Mouse (Mus musculus): ENCODE data around the gene Cfap65. TPM values are rescaled to one million over a fixed set of nuclear protein-coding genes. Genes with fewer than 3 reads are reported as not detected.

Gene Cfap65
- total RNA-seq, 4 experiments from 2014 or later = 3.3 to 4.6 (median 3.6) TPM

GRCm38 (mm10) chr1:74882828-74883227 lies 52.6 kb downstream of the Cfap65 start:
- no peak for DNase-seq (ENCODE audit: low spot score in 2 of 2)

- no peak for DNase-seq (ENCODE audit: low spot score in 2 of 2)
These were observed 53.2 kb downstream of the Cfap65 start for GRCm38 (mm10) chr1:74882055-74882734.

DNA sequence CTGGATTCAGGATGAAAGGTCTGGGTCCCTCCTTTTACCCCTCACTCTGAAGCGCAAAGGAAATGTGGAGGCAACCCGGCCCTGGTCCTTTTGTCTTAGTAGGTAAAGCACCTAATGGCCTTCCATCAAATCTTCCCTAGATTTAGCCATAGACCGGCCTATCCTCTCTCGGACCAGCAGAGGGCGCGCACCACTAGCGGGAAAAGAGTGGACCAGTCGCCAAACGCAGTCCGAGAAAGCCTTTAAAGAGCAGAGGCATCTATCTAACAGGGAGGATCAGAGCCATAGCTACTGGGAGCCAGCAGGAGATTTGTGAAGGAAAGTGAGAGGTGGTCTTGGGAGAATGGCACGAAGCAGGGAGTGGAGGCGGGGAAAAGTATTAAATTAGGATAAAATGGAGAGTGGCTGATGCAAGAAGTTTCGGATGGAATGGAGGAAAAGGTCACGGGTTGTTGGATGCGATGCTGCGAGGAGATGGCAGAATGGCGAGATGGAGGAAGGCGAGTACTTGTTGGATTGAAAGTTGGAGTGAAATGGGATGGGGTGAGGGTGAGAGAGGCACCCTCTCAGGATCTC lies 54.5 kb downstream of the Cfap65 start:
- DNase-seq (ENCODE audit: low spot score in 2 of 2) = peak; percentile 44 to 63

- DNase-seq (ENCODE audit: low spot score in 2 of 2) = no peak
These were observed 58.2 kb downstream of the Cfap65 start for GRCm38 (mm10) chr1:74877199-74877598.

DNA sequence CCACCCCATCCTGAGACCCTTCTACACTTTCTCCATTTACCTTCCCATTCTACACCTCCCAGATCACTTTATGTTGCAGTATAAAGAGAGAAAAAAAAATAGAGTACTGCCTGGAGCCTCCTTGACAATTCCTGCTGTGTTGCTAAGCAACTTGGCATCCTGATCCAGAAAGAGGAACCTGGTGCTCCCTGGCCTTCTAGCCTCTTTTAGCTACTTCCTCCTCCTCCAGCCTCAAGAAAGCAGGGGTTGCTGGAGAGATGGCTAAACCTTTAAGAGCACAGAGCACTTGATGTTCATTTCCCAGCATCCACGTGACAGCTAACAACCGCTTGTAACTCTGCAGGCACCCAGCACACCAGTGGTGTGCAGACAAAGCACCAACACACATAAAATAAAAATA lies 63.2 kb downstream of the Cfap65 start:
- no peak for DNase-seq (ENCODE audit: low spot score in 2 of 2)

DNA sequence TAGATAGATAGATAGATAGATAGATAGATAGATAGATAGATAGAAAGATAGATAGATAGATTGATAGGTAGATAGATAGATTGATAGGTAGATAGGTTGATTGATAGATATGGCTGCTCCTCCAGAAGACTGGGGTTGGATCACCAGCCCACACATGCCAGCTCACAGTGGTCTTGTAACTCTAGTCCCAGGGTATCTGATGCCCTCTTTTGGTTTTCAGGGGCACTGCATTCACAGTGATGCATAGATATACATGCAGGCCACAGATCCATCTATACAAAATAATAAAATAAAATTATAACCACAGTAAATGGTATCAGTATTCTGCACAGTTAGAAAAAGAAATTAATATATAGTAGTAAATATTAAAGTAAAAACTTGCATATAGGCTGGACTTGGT lies 73.6 kb downstream of the Cfap65 start:
- no peak for DNase-seq (ENCODE audit: low spot score in 2 of 2)

DNA sequence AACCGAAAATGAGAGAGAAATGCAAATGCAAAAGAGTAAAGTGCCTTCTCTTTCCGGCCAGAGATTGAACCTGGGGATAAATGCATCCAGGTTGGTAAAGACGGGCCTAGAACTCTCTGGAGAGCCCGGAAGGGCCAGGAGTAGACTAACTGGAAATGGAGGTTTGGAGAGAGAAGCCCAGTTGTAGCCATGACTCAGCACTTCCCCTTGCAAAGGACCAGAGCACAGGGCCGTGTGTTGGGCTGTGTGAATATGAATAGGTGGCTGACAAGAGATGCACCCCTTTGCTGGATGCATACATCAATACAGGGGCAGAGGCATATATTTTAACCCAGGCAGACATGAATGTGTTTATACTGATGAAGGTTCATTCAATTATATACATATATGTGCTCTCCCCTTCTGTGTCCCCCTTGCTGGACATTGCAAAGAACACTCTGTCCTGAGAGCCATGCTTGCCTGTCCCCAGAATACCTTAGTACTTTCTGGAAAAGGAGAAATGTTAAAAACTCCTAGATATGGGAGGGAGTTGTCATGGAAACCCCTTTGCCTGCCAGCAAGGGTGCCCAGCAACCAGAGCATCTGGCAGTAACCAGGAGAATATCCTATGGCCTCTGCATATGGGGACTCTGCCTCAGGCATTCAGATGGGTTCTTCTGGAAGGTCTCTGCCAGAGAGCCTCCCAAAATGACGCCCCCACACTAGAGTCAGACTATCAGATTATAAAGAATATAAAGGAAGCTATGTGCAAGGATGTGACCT lies 76.0 kb downstream of the Cfap65 start:
- DNase-seq (ENCODE audit: low spot score in 2 of 2) = peak; percentile 26 to 44

GRCm38 (mm10) chr1:74858805-74859204 lies 76.6 kb downstream of the Cfap65 start:
- no peak for DNase-seq (ENCODE audit: low spot score in 2 of 2)

GRCm38 (mm10) chr1:74858171-74858719 lies 77.2 kb downstream of the Cfap65 start:
- DNase-seq (ENCODE audit: low spot score in 2 of 2) = peak; percentile 88 to 89

DNA sequence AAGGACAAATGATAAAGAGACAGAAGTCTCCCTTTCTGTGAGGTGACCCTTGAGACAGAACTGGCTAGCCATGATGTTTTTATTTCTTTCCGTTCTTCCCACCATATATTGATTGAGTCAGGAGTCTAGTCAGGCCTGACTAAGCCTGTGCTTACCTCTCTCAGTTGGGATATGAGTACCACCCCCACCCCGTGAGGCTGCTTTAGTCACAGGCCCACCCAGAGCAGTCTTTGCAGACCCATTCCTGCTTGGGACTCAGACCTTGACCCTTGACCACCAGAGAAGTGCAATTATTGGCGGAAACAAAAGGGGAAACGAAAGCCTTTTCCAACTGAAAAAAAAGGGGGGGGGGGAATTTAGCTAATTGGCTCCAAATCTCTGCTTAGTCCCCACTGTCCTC lies 77.7 kb downstream of the Cfap65 start:
- DNase-seq (ENCODE audit: low spot score in 2 of 2) = peak in 1 of 2 experiments; percentile 15

GRCm38 (mm10) chr1:74857201-74857600 lies 78.2 kb downstream of the Cfap65 start:
- DNase-seq (ENCODE audit: low spot score in 2 of 2) = no peak

GRCm38 (mm10) chr1:74856791-74857190 lies 78.6 kb downstream of the Cfap65 start:
- no peak for DNase-seq (ENCODE audit: low spot score in 2 of 2)

DNA sequence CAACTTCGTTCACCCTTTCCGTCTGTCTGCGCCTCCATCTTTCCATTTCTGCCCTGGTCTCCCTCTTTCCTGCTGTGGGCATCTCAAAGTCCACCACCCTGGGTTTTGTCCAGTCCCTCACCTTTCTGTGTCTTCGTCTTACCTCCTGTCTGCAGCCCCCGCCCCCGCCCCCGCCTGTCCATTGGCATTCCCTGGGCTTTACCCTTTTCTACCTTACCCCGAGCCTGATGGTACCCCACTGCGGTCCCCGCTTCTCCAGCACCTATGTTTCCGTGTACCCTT lies 79.0 kb downstream of the Cfap65 start:
- no peak for DNase-seq (ENCODE audit: low spot score in 2 of 2)

DNA sequence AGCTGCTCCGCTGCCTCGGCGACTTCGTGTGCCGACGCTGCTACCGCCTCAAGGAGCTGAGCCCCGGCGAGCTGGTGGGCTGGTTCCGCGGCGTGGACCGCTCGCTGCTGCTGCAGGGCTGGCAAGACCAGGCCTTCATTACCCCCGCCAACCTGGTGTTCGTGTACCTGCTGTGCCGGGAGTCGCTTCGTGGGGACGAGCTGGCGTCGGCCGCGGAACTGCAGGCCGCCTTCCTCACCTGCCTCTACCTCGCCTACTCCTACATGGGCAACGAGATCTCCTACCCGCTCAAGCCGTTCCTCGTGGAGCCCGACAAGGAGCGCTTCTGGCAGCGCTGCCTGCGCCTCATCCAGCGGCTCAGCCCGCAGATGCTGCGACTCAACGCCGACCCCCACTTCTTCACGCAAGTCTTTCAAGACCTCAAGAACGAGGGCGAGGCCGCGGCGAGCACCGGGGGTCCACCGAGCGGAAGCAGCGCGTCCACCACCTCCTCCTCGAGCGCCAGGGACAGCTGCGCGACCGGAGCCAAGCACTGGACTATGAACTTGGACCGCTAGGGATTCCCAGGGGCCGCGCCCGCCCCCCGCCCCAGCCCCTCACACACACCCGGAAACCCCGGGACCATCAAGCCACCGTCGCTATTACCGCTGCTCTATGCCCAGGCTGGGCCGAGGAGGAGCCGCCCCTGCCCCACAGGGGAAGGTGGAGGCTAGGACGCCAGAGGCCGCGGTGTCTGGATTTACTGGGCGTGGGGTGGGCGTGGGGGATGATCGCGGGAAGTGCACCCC lies 79.6 kb downstream of the Cfap65 start:
- DNase-seq (ENCODE audit: low spot score in 2 of 2) = peak in 1 of 2 experiments; percentile 23

DNA sequence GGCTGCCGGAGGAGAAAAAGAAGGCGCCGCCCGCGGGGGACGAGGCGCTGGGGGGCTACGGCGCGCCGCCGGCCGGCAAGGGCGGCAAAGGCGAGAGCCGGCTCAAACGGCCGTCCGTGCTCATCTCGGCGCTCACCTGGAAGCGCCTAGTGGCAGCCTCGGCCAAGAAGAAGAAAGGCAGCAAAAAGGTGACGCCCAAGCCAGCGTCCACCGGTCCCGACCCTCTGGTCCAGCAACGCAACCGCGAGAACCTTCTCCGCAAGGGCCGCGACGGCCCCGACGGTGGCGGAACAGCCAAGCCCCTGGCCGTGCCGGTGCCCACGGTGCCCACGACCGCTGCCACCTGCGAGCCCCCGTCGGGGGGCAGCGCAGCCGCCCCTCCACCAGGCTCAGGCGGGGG lies 80.2 kb downstream of the Cfap65 start:
- peak in 1 of 2 experiments; percentile 23 for DNase-seq (ENCODE audit: low spot score in 2 of 2)

DNA sequence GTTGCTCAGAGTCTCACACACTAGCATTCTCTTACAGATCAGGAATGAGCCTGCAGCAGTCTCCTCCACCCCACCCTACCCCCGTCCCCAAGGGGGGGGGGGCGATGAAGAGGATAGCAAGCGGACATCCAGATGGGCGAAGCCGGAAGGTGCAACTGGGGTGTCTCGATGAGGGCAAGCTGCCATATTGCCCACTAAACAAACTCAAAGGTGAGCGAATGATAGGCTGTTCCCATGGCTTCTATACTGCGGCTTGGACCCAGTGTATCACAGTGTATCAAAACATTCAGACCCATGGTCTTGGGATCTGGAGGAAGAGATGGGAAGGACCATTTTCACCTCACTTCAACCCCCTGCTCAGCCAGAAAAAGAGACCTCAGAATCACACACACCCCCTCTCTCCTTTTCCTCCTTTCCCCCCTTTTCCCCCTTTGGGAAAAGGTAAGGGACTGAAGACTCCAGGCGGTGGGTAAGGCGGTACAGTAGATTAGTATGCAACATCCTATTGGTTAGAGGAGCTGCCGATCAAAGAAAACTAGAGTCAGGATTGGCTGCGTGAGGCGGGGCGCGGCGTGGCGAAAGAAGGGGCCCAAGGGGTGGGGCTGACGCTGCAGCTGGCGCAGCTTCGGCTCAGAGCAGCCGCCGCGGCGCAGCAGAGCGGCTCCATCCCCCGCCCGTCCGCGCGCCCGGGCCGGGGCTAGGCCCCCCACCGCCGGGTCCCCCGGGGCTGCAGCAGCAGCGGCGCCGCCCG lies 80.9 kb downstream of the Cfap65 start, which contains the start of gene Cdk5r2:
Gene Cdk5r2 (plus strand): TSS at position 629 of the 751 bp plus-strand sequence.
- peak; percentile 93 to 94 for DNase-seq (ENCODE audit: low spot score in 2 of 2)

Small RNA genes lying within 50 kb of the gene (microRNA-seq; reads per million reads assigned to microRNA genes)
- gene Mir375 = 597 to 771 reads per million in 2 experiments

Other genes starting within 250 kb of the Cfap65 start
- gene Cyp27a1, start 222.0 kb downstream of the Cfap65 start, total RNA-seq (2022) = 1 to 10 TPM; 6.0 to 7.1 (median 7.0) TPM
- gene Prkag3, start 186.4 kb downstream of the Cfap65 start, total RNA-seq (2022) = under 1 TPM in 3 of 4 experiments, not detected in 1; 0.16 to 0.36 (median 0.19) TPM
- gene Wnt6, start 163.7 kb downstream of the Cfap65 start, total RNA-seq (2022) = 1 to 10 TPM; 1.0 to 1.7 (median 1.4) TPM
- 1 to 10 TPM; 2.5 to 4.3 (median 3.3) TPM for gene Wnt10a, start 144.1 kb downstream of the Cfap65 start, total RNA-seq (2022)
- gene Cdk5r2, start 80.7 kb downstream of the Cfap65 start, total RNA-seq (2022) = 100 to 1,000 TPM; 159 to 177 (median 168) TPM
- gene Fev, start 50.2 kb downstream of the Cfap65 start, total RNA-seq (2022) = not detected
- under 1 TPM in 2 of 4 experiments, not detected in 2; 0.74 to 0.82 TPM for gene Cryba2, start 42.5 kb downstream of the Cfap65 start, total RNA-seq (2022)
- under 1 TPM in 3 of 4 experiments, not detected in 1; 0.20 to 0.37 (median 0.32) TPM for gene Ihh, start 16.1 kb upstream of the Cfap65 start, total RNA-seq (2022)
- gene Nhej1, start 189.6 kb upstream of the Cfap65 start, total RNA-seq (2022) = 1 to 10 TPM; 1.7 to 2.7 (median 2.1) TPM
- gene Slc23a3, start 198.3 kb upstream of the Cfap65 start, total RNA-seq (2022) = under 1 TPM in 3 of 4 experiments, not detected in 1; 0.22 to 0.45 (median 0.35) TPM
- gene Cnppd1, start 207.1 kb upstream of the Cfap65 start, total RNA-seq (2022) = 10 to 100 TPM; 33.6 to 36.1 (median 35.3) TPM
- gene Retreg2, start 207.2 kb upstream of the Cfap65 start, total RNA-seq (2022) = 100 to 1,000 TPM; 167 to 182 (median 171) TPM
- gene Zfand2b, start 233.0 kb upstream of the Cfap65 start, total RNA-seq (2022) = 10 to 100 TPM; 26.5 to 37.4 (median 32.4) TPM
- gene Abcb6, start 244.8 kb upstream of the Cfap65 start, total RNA-seq (2022) = 10 to 100 TPM; 23.6 to 32.0 (median 26.2) TPM